16 mouse cellular contexts compared by ENCODE assay signal in the genomic region with DNA sequence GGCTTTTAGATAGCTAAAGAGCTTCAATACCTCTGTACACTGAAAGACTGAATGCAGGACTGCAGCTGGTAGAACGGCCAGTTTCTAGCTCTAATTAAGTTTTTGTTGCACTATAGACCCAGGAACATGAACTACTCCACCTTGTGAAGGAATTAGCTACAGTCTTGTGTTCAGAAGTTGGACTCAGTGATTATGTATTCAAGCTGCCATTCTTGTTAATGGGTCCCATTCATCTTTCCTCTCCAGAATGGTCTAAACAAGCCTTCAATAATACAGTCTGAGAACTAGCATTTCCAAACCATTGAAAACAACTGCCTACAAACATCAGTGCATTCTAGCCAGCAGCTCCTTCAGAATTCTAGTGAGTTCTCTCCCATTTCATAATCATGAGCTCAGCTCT.
"Had no signal": no experiment of that assay in that cellular context is flagged by ENCODE, and none has a peak within 500 bp of the region (broad histone marks: within the 10 kb centered on the region; RNA-seq: fewer than 3 reads in every experiment).

No protein-coding gene starts in this region.

- ATAC-seq: liver, embryonic 12.5 days had no signal

- H3K27ac ChIP-seq: limb, embryonic 10.5 days; limb, embryonic 13.5 days; liver, embryonic 12.5 days; liver, embryonic 15.5 days had no signal

- DNase-seq: kidney, adult 9 months; kidney, postnatal 14 days; kidney, postnatal 4 days; layer of hippocampus, adult 9-11 months; liver; lung, adult 2 months; lung, postnatal 14 days; lung, postnatal 4 days; midbrain, embryonic 14.5 days; thymus, adult 18-20 months; thymus, postnatal 36 days had no signal

- H3K36me3 ChIP-seq: limb, embryonic 10.5 days; limb, embryonic 13.5 days; liver, embryonic 12.5 days; liver, embryonic 15.5 days had no signal

- H3K4me1 ChIP-seq: liver, embryonic 12.5 days; liver, embryonic 15.5 days had no signal

- H3K9ac ChIP-seq: limb, embryonic 13.5 days; liver, embryonic 12.5 days; liver, embryonic 15.5 days had no signal

- H3K27me3 ChIP-seq: liver, embryonic 12.5 days; liver, embryonic 15.5 days had no signal

- H3K4me3 ChIP-seq: limb, embryonic 10.5 days; limb, embryonic 13.5 days; liver, embryonic 12.5 days; liver, embryonic 15.5 days had no signal

- H3K4me2 ChIP-seq: limb, embryonic 13.5 days; liver, embryonic 12.5 days; liver, embryonic 15.5 days; midbrain, embryonic 11.5 days had no signal

- H3K9me3 ChIP-seq: limb, embryonic 10.5 days; limb, embryonic 13.5 days; liver, embryonic 12.5 days; liver, embryonic 15.5 days had no signal
